Mouse (Mus musculus) adrenal gland, postnatal 25 days (tissue): ENCODE measurements at regions not wholly inside any gene's neighbourhood (a gene's known extent, or its start where the extent isn't known, plus 50 kb on each side); places are given as distances from the start of the nearest gene placed in this dataset.
"Not testable (repeated sequence)": the region's sequence is repeated elsewhere in the genome, so short reads cannot be mapped to it uniquely, and the experiment has no call there.

Source experiments
- DNase-seq: peaks from one replicate; pipeline ENCODE4 v3.0.0; 2021; ENCODE audit warnings: mixed read lengths

DNA sequence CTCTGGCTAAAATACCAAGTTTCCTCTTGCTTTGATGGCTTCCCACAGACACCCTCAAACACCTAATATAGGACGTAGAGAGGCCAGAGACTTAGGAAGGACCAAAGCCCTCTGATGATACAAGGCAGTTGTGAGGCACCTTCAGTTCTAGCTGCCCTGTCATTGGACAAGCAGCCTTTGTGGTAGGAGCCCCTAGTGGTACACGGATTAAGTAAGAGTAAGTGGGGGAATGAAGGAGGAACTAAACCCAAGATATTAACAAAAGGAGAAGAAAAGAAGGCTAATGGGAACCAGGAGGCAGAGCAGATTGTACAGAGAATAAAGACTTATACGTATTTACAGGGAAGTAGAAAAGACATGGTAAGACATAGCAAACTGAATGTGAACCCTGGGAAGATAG lies 352.3 kb upstream of the Tmco5 start:
- not testable (repeated sequence) for DNase-seq

DNA sequence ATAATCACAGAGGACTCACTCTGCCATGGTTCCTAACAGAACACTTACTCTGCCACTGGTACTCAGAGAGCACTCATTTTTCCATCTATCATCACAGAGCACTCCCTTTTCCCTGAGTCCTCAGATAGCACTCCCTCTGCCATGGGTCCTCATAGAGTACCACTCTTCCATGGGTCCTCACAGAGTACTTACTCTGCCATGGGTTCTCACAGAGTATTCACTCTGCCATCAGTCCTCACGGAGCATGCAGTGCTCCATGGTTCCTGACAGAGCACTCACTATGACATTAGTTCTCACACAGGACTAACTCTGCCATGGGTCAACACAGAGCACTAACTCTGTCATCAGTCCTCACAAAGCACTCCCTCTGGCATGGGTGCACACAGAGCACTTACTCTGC lies 342.0 kb upstream of the Tmco5 start:
- no peak for DNase-seq

DNA sequence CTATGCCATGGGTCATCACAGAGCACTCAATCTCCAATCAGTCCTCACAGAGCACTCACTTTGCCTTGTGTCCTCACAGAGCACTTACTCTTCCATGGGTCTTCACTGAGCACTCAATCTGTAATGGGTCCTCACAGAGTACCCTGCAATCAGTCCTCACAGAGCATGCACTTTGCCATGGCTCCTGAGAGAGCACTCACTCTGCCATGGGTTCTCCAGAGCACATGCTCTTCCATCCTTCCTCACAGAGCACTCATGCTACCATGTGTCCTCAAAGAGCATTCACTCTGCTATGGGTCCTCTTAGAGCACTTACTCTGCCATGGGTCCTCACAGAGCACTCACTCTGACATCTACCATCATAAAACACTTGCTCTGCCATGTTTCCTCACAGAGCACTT lies 319.1 kb upstream of the Tmco5 start:
- no peak for DNase-seq

DNA sequence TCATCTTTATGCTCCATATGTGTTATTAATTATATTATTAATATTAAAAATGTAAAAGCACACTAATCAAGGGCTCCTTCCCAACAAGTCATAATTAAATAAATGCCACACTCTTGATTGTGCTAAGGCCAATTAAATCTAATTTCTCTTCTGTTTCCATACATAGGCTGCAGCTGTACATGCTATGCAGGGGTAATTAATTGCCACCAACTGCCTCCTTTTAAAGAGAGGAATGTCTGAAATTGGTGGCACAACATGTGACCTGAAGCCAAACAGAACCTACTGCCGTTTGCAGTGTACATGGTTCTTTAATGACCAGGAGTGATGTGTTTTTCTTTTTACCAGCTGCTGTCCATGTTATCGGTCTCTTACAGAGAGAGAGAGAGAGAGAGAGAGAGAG lies 294.5 kb upstream of the Tmco5 start:
- DNase-seq = no peak

DNA sequence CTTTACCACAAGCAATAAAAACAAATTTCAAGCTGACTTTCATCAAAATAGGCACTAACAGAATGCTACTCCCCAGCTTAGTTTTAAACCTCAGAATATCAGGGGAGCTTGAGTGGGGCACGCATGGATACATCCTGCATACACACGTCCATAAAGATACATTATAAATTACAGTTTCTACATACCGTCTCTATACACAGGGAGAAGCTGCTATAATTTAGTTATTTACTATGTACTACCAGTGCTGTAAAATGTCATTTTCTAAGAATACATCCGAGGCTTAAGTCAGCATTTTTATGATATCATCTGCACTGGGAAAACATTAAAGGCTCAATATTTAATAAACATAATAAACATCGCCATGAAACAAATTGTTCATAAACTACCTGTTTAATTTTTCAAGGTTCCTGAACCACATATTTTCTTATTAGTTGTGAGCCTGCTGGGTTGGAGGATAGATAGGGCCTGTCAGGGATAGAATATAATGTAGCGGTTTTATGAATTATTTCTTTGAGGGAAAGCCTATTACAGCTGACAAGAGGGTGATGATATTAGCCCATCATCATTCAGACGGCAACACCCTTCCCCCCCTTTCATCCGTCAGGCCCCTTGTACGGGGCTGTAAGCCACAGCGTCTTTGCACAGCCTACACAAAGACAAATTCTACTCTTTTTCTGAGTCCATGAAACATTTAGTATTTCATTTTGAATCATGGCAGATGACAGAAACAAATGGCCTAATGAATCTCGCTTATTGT lies 292.1 kb upstream of the Tmco5 start:
- no peak for DNase-seq

DNA sequence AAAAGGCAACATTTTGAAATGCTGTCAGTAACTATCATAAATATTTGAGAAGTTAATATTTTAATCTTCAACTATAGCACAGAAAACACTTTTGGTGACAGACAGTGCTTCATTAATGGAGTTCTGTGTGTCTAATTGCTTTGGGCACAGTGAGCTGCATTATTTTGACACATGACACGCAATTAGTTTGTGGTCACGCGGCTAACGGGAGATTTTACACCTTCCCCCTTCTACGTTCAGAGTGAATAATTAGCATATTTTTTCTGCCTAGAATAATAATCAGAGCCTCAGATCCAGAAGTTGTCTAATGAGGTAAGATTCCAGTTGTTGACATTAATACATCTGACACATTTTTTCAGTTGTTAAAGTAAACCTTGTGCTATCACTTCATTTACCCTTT lies 272.6 kb upstream of the Tmco5 start:
- DNase-seq = no peak

DNA sequence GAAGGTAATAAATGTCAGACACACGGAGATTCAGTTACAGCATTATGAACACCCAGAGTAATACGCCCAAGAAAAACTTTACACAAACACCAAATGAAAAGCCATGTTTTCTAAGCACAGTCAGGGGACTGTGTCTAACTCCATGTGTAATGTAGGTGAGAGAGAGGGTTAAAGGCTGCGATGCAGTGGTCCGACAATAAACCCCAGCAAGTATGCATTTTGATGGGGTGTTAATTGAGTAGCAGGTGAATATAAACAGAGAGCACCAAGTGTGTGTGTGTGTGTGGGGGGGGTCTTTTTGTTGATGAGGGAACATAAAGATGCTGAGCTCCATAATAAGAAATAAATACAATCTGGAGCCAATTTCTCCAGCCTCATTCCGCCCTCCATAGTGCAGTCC lies 238.6 kb upstream of the Tmco5 start:
- DNase-seq = no peak

DNA sequence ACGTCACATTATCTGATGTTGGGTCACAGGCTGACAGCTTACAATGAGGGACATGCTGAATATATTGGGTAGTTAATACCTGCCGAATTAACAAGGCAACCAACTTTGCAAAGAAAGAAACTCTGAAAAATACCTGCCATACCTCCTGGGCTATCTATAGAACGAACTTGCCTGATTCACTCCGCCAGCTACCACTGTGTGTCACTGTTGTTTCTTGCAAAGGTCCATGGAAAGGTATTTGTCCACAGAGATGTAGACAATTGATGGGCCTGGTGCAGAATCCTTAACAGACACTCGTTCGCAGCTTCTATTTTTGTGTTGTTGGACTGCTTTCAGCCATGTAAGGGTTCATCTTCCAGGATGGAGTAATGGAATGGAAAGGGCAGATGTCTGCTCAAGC lies 226.4 kb upstream of the Tmco5 start:
- DNase-seq = no peak

DNA sequence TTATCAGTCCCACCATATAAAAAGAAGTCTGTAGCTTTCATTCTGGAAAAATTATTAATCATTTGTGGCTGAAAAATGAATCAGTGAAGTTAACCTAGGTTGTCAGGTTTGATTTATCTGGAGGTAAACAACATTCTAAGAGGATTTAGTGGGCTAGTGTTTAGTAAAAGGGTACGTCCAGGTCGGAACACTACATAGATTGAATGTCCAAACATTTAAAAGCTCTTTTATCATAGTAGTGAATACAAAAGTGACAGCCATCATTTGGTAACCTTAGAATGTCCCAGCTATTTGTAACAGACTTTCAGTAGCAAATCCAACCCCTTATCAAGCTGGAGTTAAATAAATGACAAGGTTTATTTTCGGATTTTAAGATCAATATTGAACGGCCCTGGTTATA lies 192.7 kb upstream of the Tmco5 start:
- no peak for DNase-seq

DNA sequence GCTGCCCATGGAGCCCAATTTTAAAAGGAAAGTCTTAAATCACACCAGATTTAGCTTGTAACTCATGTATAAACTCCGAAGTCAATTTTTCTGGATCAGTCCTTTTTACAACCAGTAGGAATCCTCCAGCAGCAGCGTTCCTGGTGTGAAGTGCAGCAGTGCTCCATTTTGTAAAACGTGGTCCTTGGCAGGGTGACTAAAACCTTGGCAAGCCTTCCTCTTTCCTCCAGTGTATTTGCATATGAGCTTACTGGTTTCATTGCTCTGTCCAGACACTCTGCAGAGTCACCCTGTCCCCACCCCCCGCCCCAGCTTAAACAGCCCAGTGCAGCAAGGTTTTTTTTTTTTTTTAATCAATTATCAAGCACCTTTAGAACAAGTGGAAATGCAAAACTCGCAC lies 180.9 kb upstream of the Tmco5 start:
- DNase-seq = no peak

DNA sequence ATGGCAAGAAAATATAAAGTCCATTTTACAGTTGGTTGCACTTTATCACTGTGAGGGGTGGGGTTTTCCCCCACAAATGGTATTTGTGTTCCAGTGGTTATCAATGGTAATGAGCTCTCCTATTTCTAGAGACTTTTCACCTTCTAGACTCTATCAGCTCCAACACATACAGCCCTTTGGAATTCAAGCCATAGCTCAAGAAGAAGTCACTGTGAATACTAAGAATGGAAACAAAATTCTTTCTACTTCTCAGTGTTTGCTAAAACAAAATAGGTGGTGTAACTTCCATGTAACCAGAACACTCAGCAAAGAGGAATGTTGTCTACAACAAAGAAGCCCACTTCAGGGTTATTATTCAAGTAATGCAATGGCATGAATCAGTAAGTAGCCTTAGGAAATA lies 173.8 kb upstream of the Tmco5 start:
- DNase-seq = no peak

DNA sequence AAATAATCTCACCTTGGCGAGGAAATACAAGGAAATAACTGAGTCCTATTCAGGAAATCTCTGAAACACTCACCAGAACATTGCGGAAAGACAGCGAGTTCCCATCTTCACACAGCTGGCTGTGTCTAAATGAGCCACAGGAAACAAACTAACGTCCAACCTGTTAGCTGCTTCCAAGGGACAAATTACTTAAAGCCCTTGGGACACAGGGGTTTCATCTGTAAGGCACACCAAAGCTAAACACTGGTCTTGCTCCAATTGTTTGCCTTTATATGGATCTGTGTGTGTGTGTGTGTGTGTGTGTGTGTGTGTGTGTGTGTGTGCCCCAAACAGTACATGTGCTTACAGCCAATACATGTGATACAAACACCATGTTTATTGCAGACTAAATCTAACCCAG lies 168.9 kb upstream of the Tmco5 start:
- DNase-seq = no peak

DNA sequence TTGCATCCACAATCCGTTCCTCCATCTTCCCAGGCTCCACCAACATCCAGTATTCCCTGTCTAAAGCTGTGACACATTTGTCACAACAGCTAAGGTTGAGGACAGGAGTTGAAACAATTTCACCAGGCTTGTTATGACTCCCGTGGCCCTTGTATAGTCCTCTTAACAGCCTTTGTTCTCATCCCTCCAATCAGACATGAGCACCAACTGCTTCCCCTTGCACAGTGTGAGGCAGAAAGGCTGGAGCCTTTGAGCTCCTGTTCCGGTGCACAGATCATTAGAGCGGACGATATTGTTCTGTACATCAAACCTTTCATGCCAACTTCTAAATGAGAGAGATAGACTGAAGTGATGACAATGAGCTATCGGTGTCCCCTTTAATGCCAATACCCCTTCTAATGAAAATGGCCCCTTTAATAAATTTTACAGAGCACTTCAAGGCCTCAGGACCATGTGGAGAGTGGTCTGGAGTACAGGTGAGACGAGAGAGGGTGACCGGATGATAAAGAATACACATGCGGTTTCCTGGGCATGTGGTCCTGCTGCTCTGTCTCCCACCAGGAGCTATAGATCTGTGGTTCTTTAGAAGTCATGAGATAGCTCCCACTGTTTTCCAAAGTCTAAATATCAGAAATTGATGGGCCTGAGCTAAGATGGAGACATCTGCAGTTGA lies 161.8 kb upstream of the Tmco5 start:
- DNase-seq = no peak

DNA sequence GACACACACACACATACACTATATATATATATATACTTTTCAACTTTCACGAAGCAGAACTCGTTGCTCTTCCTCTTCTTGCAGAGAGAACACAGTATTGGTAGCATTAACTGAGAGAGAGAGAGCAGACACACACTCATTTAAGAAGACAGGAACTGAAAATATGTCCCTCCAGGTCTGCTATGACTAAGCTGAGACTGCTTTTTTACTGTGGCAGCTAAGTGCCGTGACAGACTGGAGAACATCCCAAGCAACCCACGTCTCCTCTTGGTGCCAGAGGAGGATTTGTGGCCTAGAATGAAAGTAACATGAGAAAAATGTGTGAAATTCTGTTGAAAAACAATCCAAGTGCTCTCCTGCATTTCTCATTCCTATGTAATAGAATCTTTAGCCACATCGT lies 159.9 kb upstream of the Tmco5 start:
- DNase-seq = no peak

DNA sequence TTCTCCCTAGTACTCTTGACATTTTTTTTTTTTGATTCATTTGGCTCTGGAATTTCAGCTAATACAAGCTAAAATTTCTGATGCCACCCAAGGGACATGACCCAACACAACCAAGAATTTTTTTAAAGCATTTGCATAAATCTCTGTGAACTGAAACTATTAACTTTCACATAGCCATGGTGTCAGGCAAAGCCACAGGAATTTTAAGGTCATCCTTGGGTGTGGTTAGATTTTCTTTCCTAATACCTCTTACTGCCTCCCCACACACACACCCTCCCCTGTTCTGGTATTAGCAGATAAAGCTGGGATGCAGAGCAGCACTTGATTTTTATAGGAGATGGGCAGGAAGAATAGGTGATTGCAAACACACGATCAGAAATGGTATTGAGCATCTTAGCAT lies 150.9 kb upstream of the Tmco5 start:
- DNase-seq = no peak

DNA sequence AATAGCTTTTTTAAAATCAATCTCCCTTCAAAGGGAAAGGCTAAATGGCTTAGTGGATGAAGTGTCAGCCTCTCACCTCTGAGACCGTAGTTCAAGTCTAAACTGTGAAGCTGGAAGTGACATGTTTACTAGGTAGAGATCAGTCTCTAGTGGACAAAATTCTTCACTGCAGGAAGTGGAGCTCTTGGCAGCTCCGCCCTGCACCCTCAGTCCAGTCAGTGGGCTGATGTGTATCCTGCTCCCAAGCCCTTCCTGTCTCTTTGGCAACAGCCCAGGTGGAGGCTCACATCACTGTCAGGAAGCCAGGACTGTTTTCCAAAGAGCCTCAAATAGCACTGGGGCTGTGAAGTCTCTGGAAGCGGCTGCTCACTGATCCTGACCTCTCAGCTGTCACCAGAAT lies 142.8 kb upstream of the Tmco5 start:
- DNase-seq = peak; percentile 51

DNA sequence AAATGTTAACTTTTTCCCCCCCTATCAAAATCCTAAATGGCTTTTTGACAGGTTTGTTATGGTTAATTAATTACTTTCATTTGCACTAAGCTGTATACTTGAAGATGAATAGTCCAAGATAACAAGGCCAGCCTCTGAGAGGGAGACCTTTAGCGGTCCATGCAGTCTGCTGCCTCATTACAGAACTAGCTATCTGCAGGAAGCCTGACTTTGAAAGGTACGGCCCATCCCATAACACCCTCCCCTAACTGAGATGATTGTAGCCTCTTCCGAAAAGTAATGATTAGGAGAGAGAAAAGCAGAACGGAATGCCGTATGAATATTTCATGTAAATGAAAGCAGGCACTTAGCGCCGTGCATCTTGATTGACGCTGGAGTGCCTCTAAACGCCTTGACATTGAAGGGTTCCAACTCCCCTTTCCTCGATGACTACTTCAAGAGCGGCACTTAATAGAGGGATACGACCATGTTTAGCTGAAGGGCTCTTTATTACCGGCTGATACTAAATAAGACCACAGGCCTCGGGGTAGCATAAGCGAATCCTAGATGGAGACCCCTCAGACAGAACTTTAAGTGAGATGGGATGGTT lies 109.9 kb upstream of the Tmco5 start:
- no peak for DNase-seq

DNA sequence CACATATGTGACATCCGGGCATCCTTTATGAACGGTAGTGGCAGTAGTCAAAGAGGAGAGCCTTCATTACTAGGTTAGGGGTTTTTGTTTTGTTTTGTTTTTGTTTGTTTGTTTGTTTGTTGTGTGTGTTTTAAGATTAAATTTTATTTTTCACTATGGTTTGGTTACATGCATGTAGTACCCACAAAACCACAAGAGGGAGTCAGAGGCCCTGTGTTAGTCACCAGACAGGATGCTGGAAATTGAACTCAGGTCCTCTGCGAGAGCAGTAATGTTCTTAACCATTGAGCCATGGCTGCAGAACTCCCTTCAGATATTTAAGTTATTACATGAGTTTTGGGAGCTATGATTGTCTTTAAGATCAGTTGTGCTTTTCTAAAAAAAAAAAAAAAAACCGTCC lies 109.3 kb upstream of the Tmco5 start:
- no peak for DNase-seq

DNA sequence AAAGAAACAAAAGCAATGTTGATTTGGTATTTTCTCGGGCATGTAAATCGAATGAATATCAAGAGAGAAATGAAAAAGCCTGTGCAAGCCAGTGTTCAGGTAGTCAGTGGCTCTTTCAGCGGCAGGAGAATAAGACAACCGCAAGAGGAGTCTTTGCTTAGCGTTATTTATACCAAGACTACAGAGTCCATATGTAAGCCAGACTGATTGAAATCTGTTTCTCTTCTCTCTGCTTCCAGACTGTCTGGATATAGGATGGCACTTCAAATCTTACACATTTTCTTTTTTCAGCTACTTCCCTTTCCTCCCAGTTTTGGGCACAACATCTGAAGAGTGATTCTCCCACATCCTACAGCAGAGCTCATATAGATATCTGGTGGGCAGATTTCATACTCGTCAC lies 105.9 kb upstream of the Tmco5 start:
- no peak for DNase-seq

DNA sequence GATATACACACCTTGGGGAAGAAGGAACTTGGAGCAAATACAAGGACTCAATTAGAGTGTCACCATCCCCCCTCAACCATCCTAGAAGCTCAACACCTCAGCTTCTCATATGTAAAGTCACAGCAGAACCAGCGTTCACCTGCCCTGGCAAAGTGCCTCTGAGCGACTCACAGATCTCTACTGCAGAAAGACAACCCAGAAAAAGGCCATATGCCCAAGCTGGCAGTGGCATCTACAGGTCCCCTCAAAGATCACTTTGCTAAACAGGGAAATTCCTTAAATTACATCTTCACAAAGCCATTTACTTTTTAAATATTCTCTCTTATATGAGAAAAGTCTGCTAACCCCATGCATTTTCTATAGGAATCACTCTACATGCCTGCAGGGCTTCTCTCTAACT lies 78.3 kb upstream of the Tmco5 start:
- DNase-seq = no peak

DNA sequence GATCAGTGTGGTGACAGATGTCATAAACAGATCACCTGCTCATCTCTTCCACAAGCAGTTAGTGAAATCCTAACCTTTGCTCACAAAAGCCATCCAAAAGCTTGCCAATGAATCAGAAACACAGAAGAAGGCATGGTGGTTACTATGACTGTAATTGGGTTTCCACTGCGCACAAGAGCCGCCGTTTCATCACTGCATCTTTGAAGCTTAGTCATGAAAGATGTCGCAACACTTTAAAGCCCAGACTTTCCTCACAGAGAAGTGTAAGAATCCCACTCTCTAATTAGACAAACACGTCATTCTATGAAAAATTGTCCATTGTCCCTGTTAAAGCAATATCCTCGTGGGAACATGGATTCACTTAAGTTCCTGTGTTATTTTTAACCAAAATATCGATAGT lies 76.9 kb upstream of the Tmco5 start:
- no peak for DNase-seq

DNA sequence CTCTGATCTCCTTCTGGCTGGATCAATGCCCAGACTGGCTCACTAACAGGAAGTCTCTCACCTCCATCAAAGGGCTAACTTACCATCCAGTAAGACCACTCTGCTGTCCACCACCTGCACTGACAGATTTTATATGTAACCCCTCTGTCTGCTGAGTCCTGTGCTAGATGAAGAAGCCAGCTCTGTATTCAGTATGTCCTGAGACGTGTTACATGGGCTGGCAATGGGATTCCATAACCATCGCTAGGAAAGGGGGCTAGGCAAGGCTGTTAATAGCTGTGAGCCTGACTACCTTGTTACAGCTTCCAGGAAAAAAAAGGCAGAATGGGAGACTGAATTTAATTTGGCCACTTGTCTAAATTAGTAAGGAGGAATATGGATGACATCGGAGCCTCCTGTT lies 71.3 kb upstream of the Tmco5 start:
- no peak for DNase-seq

DNA sequence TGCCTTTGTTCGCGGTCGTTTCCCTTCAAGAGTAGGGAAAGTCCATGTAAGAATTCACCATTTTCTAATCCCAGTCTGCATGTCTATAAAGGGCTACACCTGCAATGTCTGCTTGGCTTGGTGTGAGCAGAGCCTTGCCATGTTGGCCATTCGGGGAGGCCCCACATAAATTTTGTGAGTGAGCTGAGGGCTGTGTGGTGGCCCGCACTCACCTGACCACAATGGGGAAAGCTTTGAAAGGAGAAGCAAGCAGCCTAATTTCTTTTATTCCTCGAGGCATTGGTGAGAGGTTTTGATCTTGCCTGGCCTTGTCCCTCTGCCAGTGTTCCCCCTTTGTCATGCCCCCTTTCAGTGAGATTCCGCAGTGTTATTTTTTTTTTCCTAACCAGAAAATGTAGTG lies 70.9 kb upstream of the Tmco5 start:
- no peak for DNase-seq

DNA sequence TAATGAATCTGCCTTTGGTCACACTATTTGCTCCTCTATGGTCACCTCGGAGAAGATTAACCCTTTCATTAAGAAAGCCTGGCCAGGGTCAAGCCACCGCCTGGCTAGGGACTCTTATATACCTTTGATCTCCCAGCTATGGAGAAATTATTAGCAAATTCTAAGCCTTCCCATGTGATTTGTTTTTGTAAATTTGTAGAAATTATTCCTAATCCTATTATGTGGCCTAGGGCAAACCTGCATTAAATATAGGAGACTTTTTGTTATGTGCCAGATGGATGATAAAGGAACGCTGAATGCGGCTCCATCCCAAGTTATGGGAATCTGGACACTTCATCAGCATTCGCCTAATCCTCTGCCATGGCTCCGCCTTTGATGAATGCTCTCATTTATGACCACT lies 70.4 kb upstream of the Tmco5 start:
- DNase-seq = no peak
